Mouse (Mus musculus): Measurements from ENCODE around the gene Ptger3.

Ptger3 gene

GRCm38 (mm10) chr3:157582626-157583405 is 16.1 kb downstream of the Ptger3 start:
- no peak for DNase-seq (ENCODE audit: low read depth)

- peak; percentile 3 for DNase-seq (ENCODE audit: low read depth)
These were observed 31.2 kb downstream of the Ptger3 start for GRCm38 (mm10) chr3:157597837-157598379.

- DNase-seq (ENCODE audit: low read depth): no peak
These were observed 38.2 kb downstream of the Ptger3 start for GRCm38 (mm10) chr3:157604684-157605410.

- DNase-seq (ENCODE audit: low read depth): no peak
These were observed 38.7 kb downstream of the Ptger3 start for GRCm38 (mm10) chr3:157605411-157605740.

- no peak for DNase-seq (ENCODE audit: low read depth)
These were observed 46.9 kb downstream of the Ptger3 start for GRCm38 (mm10) chr3:157613542-157613941.

- DNase-seq (ENCODE audit: low read depth): no peak
These were observed 50.3 kb downstream of the Ptger3 start for GRCm38 (mm10) chr3:157616949-157617348.

- DNase-seq (ENCODE audit: low read depth): no peak
These were observed 60.7 kb downstream of the Ptger3 start for GRCm38 (mm10) chr3:157627407-157627806.

GRCm38 (mm10) chr3:157630671-157631070 is 64.0 kb downstream of the Ptger3 start:
- DNase-seq (ENCODE audit: low read depth): no peak

- no peak for DNase-seq (ENCODE audit: low read depth)
These were observed 64.7 kb downstream of the Ptger3 start for GRCm38 (mm10) chr3:157631383-157631782.

- DNase-seq (ENCODE audit: low read depth): no peak
These were observed 67.7 kb downstream of the Ptger3 start for GRCm38 (mm10) chr3:157634431-157634830.

- DNase-seq (ENCODE audit: low read depth): no peak
These were observed 69.0 kb downstream of the Ptger3 start for GRCm38 (mm10) chr3:157635713-157636112.

- DNase-seq (ENCODE audit: low read depth): no peak
These were observed 70.2 kb downstream of the Ptger3 start for GRCm38 (mm10) chr3:157636887-157637286.

GRCm38 (mm10) chr3:157637341-157637740 is 70.6 kb downstream of the Ptger3 start:
- no peak for DNase-seq (ENCODE audit: low read depth)

- DNase-seq (ENCODE audit: low read depth): no peak
These were observed 74.9 kb downstream of the Ptger3 start for GRCm38 (mm10) chr3:157641634-157642033.

- no peak for DNase-seq (ENCODE audit: low read depth)
These were observed 94.9 kb downstream of the Ptger3 start for GRCm38 (mm10) chr3:157661622-157662021.

GRCm38 (mm10) chr3:157664486-157665041 is 97.9 kb downstream of the Ptger3 start:
- no peak for DNase-seq (ENCODE audit: low read depth)

GRCm38 (mm10) chr3:157665471-157665870 is 98.8 kb downstream of the Ptger3 start:
- no peak for DNase-seq (ENCODE audit: low read depth)

GRCm38 (mm10) chr3:157666142-157666541 is 99.5 kb downstream of the Ptger3 start:
- DNase-seq (ENCODE audit: low read depth): no peak

GRCm38 (mm10) chr3:157686105-157686504 is 119.4 kb downstream of the Ptger3 start:
- no peak for DNase-seq (ENCODE audit: low read depth)

- no peak for DNase-seq (ENCODE audit: low read depth)
These were observed 121.9 kb downstream of the Ptger3 start for GRCm38 (mm10) chr3:157688419-157689162.
